Mouse (Mus musculus) left cerebral cortex, postnatal 4 days (tissue): ENCODE measurements at regions not wholly inside any gene's neighbourhood (a gene's known extent, or its start where the extent isn't known, plus 50 kb on each side); places are given as distances from the start of the nearest gene placed in this dataset.
"Not testable (repeated sequence)": the region's sequence is repeated elsewhere in the genome, so short reads cannot be mapped to it uniquely, and the experiment has no call there.

Experiments used
- DNase-seq: peaks from one replicate; pipeline ENCODE4 v3.0.0-alpha.2; 2022
- intact Hi-C: fragments of 180-260 bp; cut with DNase I; formaldehyde crosslinking; loops from one replicate; pipeline ENCODE4 v1.15.1; 2025

DNA sequence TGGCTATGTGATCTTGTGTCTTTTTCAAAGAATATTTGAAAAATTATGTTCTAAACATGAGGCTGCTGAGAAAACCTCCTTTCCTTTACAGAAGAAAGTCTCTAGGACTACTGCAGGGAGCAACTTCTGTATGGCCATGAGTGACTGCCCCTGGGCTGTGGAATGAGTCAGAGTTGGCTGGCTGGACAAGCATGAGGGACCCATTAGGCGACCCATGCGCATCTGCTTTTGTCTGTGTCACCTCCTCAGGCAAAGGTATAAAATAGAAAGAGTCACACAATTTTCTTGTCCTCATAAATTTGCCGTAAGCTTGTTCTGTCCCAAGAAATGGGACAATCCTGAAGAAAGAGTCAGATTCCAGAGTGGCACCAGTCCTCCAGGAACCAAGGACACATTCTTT lies 220.1 kb upstream of the Irx1 start:
- intact Hi-C loops: no loop called here

DNA sequence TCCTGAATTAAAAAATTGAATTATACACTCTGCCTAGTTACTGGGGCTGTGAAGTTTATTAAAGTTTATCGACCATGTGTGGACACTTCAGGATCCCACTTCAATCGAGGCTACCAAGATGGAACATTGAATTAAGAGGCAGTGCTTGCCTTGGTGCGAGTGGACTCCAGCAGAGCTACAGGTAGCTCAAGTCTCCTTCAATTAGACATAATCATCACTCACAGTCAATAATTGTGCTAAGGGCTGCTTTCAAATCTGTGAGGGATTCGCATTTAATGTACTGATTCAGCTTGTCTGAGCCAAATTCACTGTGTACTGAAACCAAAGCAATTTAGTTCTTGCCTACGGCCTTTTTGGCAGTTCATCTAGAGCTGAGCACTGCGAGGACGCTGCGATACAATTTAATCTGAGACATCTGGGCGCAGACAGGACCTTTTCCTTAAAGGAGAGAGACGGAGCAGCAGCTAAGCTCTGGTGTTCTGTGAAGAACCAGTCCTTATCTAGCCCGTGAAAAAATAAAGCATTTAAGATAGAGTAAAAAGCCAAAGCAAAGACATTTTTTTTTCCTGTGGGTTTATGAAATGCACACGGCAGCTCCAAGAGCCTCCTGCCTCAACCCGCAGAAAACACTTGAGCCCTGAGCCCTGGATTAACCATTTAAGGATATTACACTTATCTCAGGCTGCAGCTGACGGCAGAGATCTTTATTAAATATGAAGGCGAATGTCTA lies 220.8 kb upstream of the Irx1 start:
- DNase-seq: no peak
- intact Hi-C loops: no loop called here

More for the DNA sequence above, 220.1 kb upstream of the Irx1 start:
- DNase-seq: no peak

DNA sequence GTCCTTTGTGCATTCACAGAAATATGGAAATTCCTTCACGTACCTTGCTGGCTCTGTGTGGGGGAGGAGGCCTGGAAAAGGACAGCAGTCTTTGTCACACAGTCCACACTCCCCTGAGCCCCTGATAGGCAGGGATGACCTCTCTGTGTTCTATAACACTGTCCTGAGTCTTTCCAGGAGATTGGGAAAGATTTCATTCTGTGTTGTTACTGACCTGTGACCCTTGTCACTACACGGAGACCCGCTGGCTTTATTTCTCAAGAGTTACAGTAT lies 221.3 kb upstream of the Irx1 start:
- no peak for DNase-seq
- intact Hi-C loops: no loop called here

DNA sequence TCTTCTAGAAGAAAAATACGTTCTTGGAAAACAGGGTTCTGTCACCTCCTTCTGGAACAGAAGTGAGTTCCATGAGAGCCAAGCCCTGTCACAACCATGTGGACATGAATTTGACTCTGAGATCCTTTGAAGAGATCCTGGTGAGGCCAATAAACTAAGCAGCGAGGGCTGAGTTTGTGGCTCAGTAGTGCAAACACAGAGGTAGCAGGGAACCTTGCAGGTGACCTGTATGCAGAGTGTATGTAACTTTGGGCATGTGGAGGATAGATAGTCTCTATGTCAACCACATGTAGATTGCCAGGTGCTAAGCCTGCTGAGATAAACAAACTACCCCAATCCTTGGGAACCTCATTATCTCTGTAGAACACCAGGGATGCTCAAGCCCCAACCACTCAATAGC lies 232.4 kb upstream of the Irx1 start:
- DNase-seq: no peak
- intact Hi-C loops: no loop called here

DNA sequence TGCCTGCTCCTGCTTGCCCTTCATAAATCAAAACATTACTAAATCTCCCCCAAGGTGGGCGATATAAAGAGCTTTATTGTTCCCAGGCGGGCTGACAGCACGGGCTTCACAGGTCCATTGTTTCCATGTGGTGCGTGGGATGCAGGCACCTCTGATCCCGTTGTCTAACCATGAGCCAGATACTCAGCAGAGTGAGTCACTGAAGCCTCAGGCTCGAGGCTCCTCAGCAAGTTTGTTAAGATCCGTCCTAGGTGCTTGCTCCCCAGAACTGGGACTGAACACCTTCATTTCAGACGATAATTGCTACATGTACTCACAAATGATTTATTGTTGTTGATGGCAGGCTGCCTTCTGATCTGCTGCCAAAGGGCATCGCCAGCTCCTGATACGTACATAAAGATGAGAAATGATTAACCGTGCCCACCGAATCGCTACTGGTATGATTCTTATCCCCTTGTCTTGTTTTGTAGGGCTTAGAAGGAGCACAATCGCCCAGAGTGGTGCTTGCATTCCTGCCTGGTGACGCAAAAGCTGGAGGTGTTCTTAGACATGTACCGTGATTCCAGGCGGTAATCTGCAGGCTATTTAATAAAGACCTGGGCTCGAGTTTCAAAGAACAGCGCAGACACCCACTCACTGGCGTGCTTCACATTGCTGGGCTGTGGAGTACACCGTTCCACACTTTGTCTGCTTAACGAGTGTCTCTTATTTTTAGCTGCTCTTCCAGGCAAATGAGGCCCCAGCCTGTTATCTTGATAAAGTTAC lies 235.0 kb upstream of the Irx1 start:
- intact Hi-C loops: no loop called here
- DNase-seq: no peak

DNA sequence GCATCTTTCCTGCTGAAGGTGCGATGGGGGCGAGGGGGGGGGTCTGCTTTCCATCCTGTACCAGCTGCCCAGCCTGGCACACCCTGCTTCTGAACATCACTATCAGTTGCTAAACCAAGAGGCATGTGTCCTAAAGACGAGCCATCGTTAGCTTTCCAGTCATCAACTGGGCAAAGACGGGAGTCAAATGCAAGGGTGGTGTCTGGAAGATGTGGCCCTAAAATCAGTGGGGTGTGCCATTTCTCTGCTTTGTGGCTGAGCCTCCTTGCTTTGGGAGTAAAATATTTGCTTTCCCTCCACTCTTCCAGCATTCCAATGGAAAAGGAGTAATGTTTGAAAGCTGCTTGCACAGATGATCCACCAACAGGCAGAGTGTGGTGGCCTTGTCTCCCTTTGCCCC lies 246.0 kb upstream of the Irx1 start:
- no peak for DNase-seq
- intact Hi-C loops: loop anchor here (5.0 kb wide), 1 partner anchor 413 kb away; no protein-coding TSS in a partner anchor

DNA sequence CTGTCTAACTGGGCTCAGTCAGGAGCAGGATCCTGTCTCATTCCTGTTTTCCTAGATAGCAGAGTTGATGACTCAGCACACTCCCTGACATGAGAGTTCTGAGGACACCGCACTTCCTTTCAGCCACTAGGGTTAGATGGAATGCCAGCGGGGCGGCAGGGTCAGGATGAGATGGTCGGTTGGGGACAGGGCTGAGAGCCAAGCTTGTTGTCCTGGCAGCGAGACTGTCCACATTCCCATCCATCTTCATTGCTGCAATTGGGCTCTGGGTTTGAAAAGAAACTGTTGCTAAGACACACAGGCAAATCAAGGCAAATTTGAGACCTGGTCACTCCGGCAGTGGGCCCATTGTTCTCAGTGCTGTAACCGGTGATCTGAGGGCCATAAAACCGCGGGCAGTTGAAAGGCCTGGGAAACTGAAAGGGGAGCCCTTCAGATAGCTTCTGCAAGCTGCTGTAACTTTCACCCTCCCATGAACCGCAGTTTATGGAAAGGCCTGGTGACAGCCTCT lies 246.5 kb upstream of the Irx1 start:
- no peak for DNase-seq
- intact Hi-C loops: loop anchor here (5.0 kb wide), 1 partner anchor 412 kb away; no protein-coding TSS in a partner anchor

DNA sequence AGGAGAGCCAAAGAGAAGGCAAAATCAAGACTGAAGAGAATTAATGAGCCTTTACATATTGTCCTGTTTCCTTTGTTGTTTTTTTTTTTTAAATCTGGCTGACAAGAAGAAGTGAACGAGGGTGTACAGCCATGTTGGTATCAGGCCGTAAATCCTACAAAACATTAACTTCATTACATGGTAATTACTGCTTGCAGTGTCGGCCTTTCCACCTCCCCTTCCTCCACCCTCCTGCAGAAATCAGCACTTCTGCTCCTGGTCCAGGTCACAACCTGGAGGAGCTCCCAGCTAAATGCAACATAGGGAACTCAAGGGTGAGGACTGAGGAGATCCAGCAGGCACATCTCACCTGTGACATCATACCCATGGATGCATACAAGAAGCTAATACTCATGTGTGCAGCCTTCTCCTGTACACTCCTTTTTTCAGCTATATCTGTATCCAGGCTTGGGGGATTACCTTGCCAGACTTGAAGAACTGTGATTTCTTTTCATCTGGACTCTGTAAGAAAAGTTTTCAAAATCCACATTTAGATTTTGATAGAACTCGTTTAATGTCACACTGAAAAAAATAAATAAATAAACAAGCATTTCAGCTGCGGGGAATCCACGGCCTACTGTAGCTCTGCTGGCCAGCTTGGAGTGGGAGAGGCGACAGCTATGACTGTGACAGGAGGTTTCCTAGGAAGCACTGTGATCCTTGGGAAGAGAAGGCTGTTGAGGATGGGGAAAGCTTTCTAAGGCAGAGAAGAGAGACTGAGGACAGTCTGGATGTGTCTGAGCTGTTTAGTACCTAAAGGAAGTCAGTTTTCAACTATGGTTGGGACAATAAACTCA lies 247.2 kb upstream of the Irx1 start:
- intact Hi-C loops: no loop called here
- no peak for DNase-seq

DNA sequence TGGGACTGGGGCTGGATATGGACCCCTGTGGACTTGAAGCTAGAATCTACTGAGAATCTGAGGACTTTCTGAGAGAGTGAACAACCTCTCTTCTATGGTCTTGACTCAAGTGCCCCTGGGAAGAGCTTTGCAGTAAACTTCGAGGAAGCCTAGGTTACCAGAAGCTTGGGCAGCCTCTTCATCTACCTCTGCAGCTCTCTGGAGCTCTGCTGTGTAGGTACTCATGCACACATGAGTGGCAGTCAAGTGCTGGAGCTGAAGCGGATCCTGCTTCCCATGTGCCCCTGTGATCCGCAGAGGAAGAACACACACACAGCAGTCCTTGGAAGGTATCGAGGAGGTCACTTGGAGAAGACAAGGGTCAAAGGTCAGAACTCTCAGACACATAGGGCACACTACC lies 248.2 kb upstream of the Irx1 start:
- no peak for DNase-seq
- intact Hi-C loops: no loop called here

DNA sequence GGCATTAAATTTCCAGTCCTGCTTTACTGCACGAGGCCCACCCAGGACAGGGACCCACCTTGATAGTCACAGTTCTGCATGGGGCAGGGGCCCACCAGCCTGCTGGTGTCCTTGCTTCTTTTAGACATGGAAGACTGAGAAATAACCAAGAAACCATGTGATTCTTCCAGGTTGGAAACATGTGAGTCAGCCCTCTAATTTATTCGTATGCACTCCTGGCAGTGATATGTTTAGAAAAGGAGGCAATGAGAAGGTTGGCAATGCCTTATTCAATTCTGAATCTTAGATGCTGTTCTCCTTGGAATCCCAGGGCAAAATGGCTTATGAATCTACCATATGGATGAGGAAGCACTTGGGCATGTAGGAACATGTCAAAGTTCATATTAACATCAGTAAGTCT lies 249.2 kb upstream of the Irx1 start:
- intact Hi-C loops: no loop called here
- no peak for DNase-seq

DNA sequence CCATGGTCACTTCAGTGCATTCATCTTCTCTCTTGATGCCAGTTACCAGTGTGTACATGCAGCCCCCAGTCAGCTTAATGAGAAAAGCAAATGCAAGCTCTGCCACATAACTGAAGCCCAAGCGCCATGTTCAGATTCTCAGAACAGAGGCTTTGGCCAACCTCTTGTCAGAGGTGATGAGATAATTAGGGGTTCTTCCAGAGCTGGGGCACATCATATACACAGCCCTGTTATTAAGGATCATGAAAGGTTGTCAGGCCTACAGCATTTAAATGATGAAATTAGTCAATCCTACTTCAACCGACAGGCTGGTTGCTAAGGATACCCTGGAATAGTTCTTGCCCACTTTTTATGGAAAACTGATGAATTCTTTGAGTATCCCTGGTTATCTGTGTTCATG lies 255.8 kb upstream of the Irx1 start:
- no peak for DNase-seq
- intact Hi-C loops: no loop called here

DNA sequence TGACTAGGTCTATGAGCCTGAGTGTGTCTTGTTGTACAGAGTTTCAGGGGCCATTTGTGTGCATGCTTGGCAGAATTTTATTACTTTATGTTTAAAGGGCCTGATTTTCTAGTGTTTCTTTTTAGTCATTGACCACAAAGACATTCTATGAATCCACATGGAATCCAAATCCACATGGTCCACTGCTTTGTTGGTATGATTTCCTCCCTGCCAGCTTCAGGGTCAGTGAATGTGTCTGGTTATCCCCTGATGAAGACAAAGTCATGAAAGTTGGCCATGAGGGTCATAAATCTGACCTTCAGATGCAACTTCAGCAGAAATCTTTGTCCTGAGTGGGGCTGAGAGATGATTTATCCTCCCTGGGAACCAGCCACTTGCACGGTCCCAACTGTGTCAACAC lies 263.6 kb upstream of the Irx1 start:
- no peak for DNase-seq
- intact Hi-C loops: no loop called here

DNA sequence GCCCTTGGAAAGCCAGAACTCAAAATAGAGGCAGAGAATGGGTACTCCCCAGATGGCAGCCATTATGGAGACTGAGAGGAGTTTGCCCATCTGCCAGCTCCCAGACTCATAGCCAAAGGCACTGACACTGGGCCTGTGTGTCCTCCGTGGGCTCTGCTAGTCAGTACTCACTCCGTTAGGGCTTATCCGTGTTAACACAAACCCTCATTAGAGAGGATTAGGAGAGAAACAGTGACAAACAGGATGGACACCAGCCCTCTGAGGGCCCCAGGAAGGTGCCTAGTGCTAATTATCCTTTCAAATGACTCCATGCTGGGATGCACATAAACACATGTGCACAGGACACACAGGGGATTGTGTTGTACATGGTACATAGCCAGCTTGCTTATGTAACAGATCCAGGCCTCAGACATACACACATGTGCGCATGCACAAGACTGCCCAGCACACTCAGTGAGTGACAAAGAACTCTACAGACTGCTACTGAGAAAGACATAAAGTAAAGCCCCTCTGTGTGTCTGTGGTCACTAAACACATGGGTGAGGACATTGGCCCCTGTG lies 267.6 kb upstream of the Irx1 start:
- no peak for DNase-seq
- intact Hi-C loops: no loop called here

DNA sequence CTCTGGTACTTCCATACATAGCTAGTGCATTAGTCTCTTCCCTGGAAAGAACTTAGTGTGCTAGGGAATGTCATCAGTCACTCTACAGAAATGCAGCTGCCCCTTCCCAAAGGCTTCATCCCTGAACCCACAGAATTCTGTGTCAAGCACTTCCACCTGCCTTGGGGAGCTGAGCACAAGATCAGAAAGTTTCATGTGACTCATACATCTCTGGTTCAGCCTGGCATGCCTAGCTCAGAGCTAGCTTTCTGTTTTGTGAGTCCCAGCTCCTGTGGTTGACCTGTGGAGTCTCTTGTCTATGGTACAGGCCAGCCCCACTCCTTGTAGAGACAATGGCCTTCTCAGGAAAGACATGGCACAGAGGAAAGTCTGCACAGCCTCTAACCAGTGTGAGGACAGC lies 268.6 kb upstream of the Irx1 start:
- intact Hi-C loops: no loop called here
- DNase-seq: no peak

DNA sequence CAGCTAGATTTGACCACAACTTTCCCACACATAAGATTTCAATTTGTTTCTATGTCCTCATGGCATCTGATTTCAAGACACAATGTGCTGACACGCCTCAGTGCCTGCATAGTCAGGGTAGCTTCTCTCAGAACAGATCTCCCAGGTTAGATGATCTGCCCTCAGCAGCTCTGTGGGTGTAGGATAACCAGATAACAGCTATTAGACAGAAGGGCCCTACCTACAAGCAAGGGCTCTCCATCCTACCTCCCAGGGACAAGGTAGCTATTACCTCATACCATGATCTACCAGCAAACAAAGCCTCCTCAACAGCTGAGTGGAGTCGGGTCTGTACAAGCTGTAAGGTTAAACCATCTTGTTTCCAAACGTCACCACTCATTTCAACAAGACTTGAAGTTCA lies 278.4 kb upstream of the Irx1 start:
- DNase-seq: no peak
- intact Hi-C loops: no loop called here

DNA sequence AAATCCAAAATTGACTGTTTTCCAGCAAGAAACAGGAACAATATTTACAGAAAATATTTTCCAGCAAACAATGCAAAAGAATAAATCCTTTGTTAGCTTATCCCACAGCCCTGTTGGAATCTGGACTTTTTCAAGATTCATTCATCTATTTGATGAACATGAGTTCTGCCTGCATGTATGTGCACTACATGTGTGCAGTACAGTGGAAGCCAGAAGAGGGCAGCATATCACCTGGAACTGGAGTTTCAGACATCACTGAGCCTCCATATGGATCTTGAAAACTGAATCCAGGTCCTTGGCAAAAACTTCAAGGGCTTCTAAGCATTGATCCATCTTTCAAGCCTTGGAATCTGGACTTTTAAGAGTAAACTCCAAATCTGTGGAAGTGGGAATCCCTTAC lies 286.9 kb upstream of the Irx1 start:
- intact Hi-C loops: no loop called here
- no peak for DNase-seq

DNA sequence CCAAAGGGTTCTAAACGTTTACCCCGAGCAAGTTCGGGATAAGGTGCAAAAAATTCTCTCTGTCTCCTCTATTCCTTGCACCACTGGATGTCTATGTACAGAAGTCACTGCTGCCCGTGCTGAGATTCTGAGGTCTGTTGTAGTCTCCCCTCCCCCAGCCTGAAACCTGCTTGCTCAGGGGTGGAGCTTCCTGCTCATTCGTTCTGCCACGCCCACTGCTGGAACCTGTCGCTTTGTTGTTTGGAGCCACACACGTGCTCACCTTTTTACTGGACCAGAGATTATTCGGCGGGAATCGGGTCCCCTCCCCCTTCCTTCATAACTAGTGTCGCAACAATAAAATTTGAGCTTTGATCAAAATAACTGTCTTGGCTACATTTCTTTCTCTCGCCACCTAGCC lies 289.7 kb upstream of the Irx1 start:
- intact Hi-C loops, DNase-seq: not testable (repeated sequence)

DNA sequence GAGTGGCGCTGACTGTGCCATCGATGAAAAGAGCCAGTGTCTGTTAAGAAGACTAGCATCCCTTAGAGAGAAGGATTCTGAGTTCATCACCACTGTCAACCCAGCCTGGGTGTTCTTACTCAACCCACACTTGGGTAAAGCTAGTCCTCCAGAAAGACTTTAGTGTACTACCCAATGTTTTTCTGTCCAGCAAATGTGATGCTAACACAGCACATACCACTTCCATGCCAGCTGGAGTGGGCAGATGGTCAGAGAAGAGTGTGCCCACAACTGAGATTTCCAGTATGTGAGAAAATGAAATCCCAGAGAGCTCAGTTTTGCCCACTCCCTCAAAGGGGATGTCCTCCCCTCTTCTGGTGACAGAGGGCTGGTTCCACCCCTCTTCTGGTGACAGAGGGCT lies 295.3 kb upstream of the Irx1 start:
- intact Hi-C loops: no loop called here
- DNase-seq: no peak

DNA sequence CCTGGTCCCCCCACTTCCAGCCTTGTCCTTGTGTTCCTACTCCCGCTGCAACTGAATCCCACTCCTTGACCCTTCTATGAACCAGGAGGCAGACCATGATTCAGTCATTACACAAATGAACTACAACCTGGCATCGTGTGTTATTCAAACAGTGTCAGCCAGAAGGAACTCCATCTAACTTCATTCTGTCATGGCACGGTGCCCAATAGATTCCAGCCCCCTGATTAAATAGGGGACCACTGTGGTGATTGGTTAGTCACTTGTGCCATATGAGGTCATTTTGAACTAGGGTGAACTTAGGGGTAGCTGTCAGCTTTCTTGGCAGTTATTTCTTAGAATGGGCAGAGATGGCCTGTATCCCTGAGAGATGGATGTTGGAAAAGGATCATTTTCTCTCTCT lies 300.9 kb upstream of the Irx1 start:
- intact Hi-C loops: no loop called here
- peak; percentile 50 for DNase-seq

DNA sequence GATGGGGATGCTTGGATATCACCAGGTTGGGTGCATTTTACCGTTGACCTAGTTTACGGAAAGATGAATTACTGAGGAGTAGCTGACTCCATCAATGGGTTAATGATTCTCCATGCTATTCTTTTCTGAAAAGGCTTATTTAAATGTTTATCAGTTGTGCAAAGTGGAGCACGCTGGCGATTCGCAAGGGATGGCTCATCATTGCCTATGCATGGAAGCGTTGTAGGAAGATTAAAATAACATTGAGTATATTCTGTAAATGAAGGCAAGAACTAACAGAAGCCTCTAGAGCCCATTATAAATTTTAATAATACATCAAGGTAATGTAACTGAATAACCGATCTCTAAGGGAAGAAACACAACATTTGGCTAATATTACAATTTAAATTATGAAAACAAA lies 301.6 kb upstream of the Irx1 start:
- intact Hi-C loops: no loop called here
- no peak for DNase-seq

DNA sequence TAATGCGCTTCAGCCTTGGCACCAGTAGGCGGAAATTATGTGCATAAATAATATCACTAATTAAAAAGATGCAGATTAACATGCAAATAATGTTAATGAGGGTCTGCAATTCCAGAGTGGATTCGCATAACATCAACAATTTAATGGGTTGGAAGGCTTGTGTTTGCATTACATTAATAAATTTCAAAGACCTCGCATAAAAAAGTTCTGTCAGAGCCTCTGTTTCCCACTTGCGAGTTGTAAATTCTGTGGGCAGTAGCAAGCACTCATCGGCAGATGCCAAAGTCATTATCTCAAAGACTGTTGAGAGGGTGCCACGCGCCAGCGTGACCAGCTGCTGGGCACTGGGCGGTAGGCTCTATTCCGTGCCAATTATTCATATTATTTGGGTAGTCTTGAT lies 302.1 kb upstream of the Irx1 start:
- intact Hi-C loops: no loop called here
- peak; percentile 80 for DNase-seq
